Mouse (Mus musculus): Measurements from ENCODE around the gene Capn2. TPM values are rescaled to one million over a fixed set of nuclear protein-coding genes. Genes with fewer than 3 reads are reported as not detected.

Capn2 gene
- polyA plus RNA-seq, 1 experiment = 86.9 TPM

GRCm38 (mm10) chr1:182465978-182466377 lies 51.4 kb downstream of the Capn2 start:
- peaks cover 9% of the 10 kb centered on the region for H3K4me1 ChIP-seq (ENCODE audit: control insufficient read depth, insufficient read depth, low read length)
- no peak overlapping the region for H3K4me3 ChIP-seq (replicated peaks; ENCODE audit: insufficient read depth, low read depth, low read length)
- no peak for TF ChIP-seq POLR2A (IDR thresholded peaks at IDR 0.05; ENCODE audit: borderline replicate concordance, insufficient read depth, low read length)
- TF ChIP-seq CTCF (IDR thresholded peaks at IDR 0.05; ENCODE audit: borderline replicate concordance, insufficient read depth, low read depth, low read length) = peak; percentile 28; the same call in 1 of the 2 replicates
- DNase-seq = no peak
- no peaks in the 10 kb centered on the region for H3K27me3 ChIP-seq (ENCODE audit: control insufficient read depth, insufficient read depth, low read length)
- 63% methylated on average over 4 of the region's 4 CpGs for WGBS
- H3K27ac ChIP-seq (ENCODE audit: insufficient read depth, low read length) = no peak overlapping the region

DNA sequence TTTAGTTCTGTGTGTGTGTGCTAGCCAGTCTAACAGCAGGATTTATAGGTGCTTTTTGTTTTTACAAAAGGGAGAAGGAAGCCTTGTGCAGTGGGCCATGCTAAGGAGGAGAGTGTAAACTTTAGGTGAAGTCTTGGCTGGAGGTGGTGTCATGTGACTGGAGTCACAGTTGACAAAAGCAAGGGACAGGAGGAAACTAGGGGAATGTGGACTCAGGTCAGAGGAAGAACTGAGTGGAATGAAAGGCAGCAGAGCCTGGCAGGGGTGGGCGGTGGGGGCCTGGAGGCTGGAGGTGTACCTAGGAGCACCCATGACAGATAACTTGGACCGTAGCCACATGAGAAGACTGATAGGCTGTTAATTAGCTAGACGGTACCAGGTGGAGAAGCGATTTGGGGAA lies 52.1 kb downstream of the Capn2 start:
- Histone ChIP-seq H3K27ac (ENCODE audit: insufficient read depth, low read length) (no peak overlapping the region), H3K4me3 (replicated peaks; ENCODE audit: insufficient read depth, low read depth, low read length) (no peak overlapping the region), H3K27me3 (ENCODE audit: control insufficient read depth, insufficient read depth, low read length) (no peaks in the 10 kb centered on the region), H3K4me1 (ENCODE audit: control insufficient read depth, insufficient read depth, low read length) (peaks cover 11% of the 10 kb centered on the region)
- DNase-seq = no peak
- TF ChIP-seq CTCF (IDR thresholded peaks at IDR 0.05; ENCODE audit: borderline replicate concordance, insufficient read depth, low read depth, low read length) = no peak
- TF ChIP-seq POLR2A (IDR thresholded peaks at IDR 0.05; ENCODE audit: borderline replicate concordance, insufficient read depth, low read length) = no peak
- WGBS = 77% methylated on average over 4 of the region's 4 CpGs

GRCm38 (mm10) chr1:182461813-182462212 lies 55.6 kb downstream of the Capn2 start:
- no peak overlapping the region for H3K4me3 ChIP-seq (replicated peaks; ENCODE audit: insufficient read depth, low read depth, low read length)
- peaks cover 11% of the 10 kb centered on the region for H3K4me1 ChIP-seq (ENCODE audit: control insufficient read depth, insufficient read depth, low read length)
- no peaks in the 10 kb centered on the region for H3K27me3 ChIP-seq (ENCODE audit: control insufficient read depth, insufficient read depth, low read length)
- no peak overlapping the region for H3K27ac ChIP-seq (ENCODE audit: insufficient read depth, low read length)
- TF ChIP-seq CTCF (IDR thresholded peaks at IDR 0.05; ENCODE audit: borderline replicate concordance, insufficient read depth, low read depth, low read length) (no peak), POLR2A (IDR thresholded peaks at IDR 0.05; ENCODE audit: borderline replicate concordance, insufficient read depth, low read length) (no peak)
- 5% methylated on average over 10 of the region's 10 CpGs for WGBS
- DNase-seq = peak; percentile 90 to 94

- no peak for DNase-seq
- peak overlapping the region; percentile 23; the same call in 1 of the 2 replicates for H3K27ac ChIP-seq (ENCODE audit: insufficient read depth, low read length)
- no peak for TF ChIP-seq CTCF (IDR thresholded peaks at IDR 0.05; ENCODE audit: borderline replicate concordance, insufficient read depth, low read depth, low read length)
- TF ChIP-seq POLR2A (IDR thresholded peaks at IDR 0.05; ENCODE audit: borderline replicate concordance, insufficient read depth, low read length) = no peak
Observed at GRCm38 (mm10) chr1:182461261-182461660, 56.1 kb downstream of the Capn2 start.

GRCm38 (mm10) chr1:182460291-182461244 lies 56.8 kb downstream of the Capn2 start:
- Histone ChIP-seq H3K4me1 (ENCODE audit: control insufficient read depth, insufficient read depth, low read length) (peaks cover 7% of the 10 kb centered on the region), H3K4me3 (replicated peaks; ENCODE audit: insufficient read depth, low read depth, low read length) (no peak overlapping the region), H3K27me3 (ENCODE audit: control insufficient read depth, insufficient read depth, low read length) (no peaks in the 10 kb centered on the region), H3K27ac (ENCODE audit: insufficient read depth, low read length) (peak overlapping the region; percentile 23; the same call in 1 of the 2 replicates)
- no peak for TF ChIP-seq POLR2A (IDR thresholded peaks at IDR 0.05; ENCODE audit: borderline replicate concordance, insufficient read depth, low read length)
- TF ChIP-seq CTCF (IDR thresholded peaks at IDR 0.05; ENCODE audit: borderline replicate concordance, insufficient read depth, low read depth, low read length) = no peak
- no peak for DNase-seq
- 90% methylated on average over 13 of the region's 13 CpGs for WGBS

More at GRCm38 (mm10) chr1:182461261-182461660, 56.1 kb downstream of the Capn2 start:
- Histone ChIP-seq H3K4me3 (replicated peaks; ENCODE audit: insufficient read depth, low read depth, low read length) (no peak overlapping the region), H3K4me1 (ENCODE audit: control insufficient read depth, insufficient read depth, low read length) (peaks cover 11% of the 10 kb centered on the region), H3K27me3 (ENCODE audit: control insufficient read depth, insufficient read depth, low read length) (no peaks in the 10 kb centered on the region)
- WGBS = 44% methylated on average over 7 of the region's 7 CpGs

- 92% methylated on average over 8 of the region's 8 CpGs for WGBS
- H3K4me1 ChIP-seq (ENCODE audit: control insufficient read depth, insufficient read depth, low read length) = peaks cover 7% of the 10 kb centered on the region
- H3K27me3 ChIP-seq (ENCODE audit: control insufficient read depth, insufficient read depth, low read length) = no peaks in the 10 kb centered on the region
- no peak for DNase-seq
- no peak overlapping the region for H3K4me3 ChIP-seq (replicated peaks; ENCODE audit: insufficient read depth, low read depth, low read length)
- no peak for TF ChIP-seq POLR2A (IDR thresholded peaks at IDR 0.05; ENCODE audit: borderline replicate concordance, insufficient read depth, low read length)
- no peak for TF ChIP-seq CTCF (IDR thresholded peaks at IDR 0.05; ENCODE audit: borderline replicate concordance, insufficient read depth, low read depth, low read length)
- H3K27ac ChIP-seq (ENCODE audit: insufficient read depth, low read length) = no peak overlapping the region; the same call in 1 of the 2 replicates
Observed at GRCm38 (mm10) chr1:182459436-182459835, 58.0 kb downstream of the Capn2 start.

DNA sequence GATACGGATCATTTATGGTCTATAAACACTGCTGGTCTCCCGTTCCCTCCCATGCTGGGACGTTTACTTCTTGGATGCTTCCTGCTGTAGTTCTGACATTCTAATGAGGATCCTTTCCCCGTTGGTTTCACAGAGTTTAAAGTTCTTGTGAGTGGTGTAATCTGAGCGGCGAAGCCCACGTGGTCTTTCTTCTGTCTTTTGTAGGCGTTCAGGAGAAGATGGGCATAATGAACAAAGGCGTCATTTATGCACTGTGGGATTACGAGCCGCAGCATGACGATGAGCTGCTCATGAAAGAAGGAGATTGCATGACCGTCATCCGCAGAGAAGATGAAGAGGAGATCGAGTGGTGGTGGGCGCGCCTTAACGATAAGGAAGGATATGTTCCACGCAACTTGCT lies 58.9 kb downstream of the Capn2 start:
- H3K4me3 ChIP-seq (replicated peaks; ENCODE audit: insufficient read depth, low read depth, low read length) = no peak overlapping the region
- DNase-seq = no peak
- H3K27me3 ChIP-seq (ENCODE audit: control insufficient read depth, insufficient read depth, low read length) = no peaks in the 10 kb centered on the region
- H3K4me1 ChIP-seq (ENCODE audit: control insufficient read depth, insufficient read depth, low read length) = peaks cover 7% of the 10 kb centered on the region
- WGBS = 68% methylated on average over 19 of the region's 19 CpGs
- 0 out of 2 replicates have a peak overlapping the region, but pooled peaks have one; percentile 5 for H3K27ac ChIP-seq (ENCODE audit: insufficient read depth, low read length)
- no peak for TF ChIP-seq POLR2A (IDR thresholded peaks at IDR 0.05; ENCODE audit: borderline replicate concordance, insufficient read depth, low read length)
- TF ChIP-seq CTCF (IDR thresholded peaks at IDR 0.05; ENCODE audit: borderline replicate concordance, insufficient read depth, low read depth, low read length) = no peak

Data from cerebellum, adult 2 months (tissue).